Mouse (Mus musculus): ENCODE results near the gene Efhd2. TPM values are rescaled to one million over a fixed set of nuclear protein-coding genes. Genes with fewer than 3 reads are reported as not detected.

The Efhd2 gene
- polyA plus RNA-seq, 1 experiment from 2014 or later: 89.7 TPM

GRCm38 (mm10) chr4:141898905-141899304 lies 24.2 kb upstream of the Efhd2 start:
- H3K9me3 ChIP-seq: no peaks in the 10 kb centered on the region
- no peaks in the 10 kb centered on the region for H3K36me3 ChIP-seq
- H3K4me2 ChIP-seq (replicated peaks): no peak overlapping the region
- no peak overlapping the region for H3K9ac ChIP-seq (replicated peaks)
- H3K4me3 ChIP-seq (replicated peaks): no peak overlapping the region
- no peak for ATAC-seq
- WGBS: 82% methylated on average over 8 of the region's 8 CpGs
- peak overlapping the region; percentile 96 for H3K27ac ChIP-seq
- H3K4me1 ChIP-seq (replicated peaks): peaks cover 74% of the 10 kb centered on the region
- no peaks in the 10 kb centered on the region for H3K27me3 ChIP-seq

GRCm38 (mm10) chr4:141897838-141898237 lies 23.1 kb upstream of the Efhd2 start:
- Histone ChIP-seq H3K36me3 (no peaks in the 10 kb centered on the region), H3K27ac (peak overlapping the region; percentile 96), H3K9ac (replicated peaks) (no peak overlapping the region), H3K4me3 (replicated peaks) (no peak overlapping the region), H3K4me2 (replicated peaks) (no peak overlapping the region), H3K9me3 (no peaks in the 10 kb centered on the region), H3K4me1 (replicated peaks) (peaks cover 68% of the 10 kb centered on the region), H3K27me3 (no peaks in the 10 kb centered on the region)
- 40% methylated on average over 3 of the region's 3 CpGs for WGBS
- ATAC-seq: no peak

GRCm38 (mm10) chr4:141897225-141897624 lies 22.5 kb upstream of the Efhd2 start:
- H3K4me3 ChIP-seq (replicated peaks): no peak overlapping the region
- H3K9me3 ChIP-seq: no peaks in the 10 kb centered on the region
- no peaks in the 10 kb centered on the region for H3K27me3 ChIP-seq
- H3K4me1 ChIP-seq (replicated peaks): peaks cover 62% of the 10 kb centered on the region
- ATAC-seq: no peak
- H3K9ac ChIP-seq (replicated peaks): no peak overlapping the region
- peak overlapping the region; percentile 96; the same call in 1 of the 2 replicates for H3K27ac ChIP-seq
- no peaks in the 10 kb centered on the region for H3K36me3 ChIP-seq
- 71% methylated on average over 6 of the region's 6 CpGs for WGBS
- no peak overlapping the region for H3K4me2 ChIP-seq (replicated peaks)

GRCm38 (mm10) chr4:141895772-141896171 lies 21.1 kb upstream of the Efhd2 start:
- WGBS: 82% methylated on average over 12 of the region's 12 CpGs
- H3K36me3 ChIP-seq: no peaks in the 10 kb centered on the region
- no peaks in the 10 kb centered on the region for H3K9me3 ChIP-seq
- no peak for ATAC-seq
- no peaks in the 10 kb centered on the region for H3K27me3 ChIP-seq
- no peak overlapping the region for H3K4me2 ChIP-seq (replicated peaks)
- no peak overlapping the region for H3K9ac ChIP-seq (replicated peaks)
- H3K4me3 ChIP-seq (replicated peaks): no peak overlapping the region
- H3K4me1 ChIP-seq (replicated peaks): peaks cover 48% of the 10 kb centered on the region
- H3K27ac ChIP-seq: no peak overlapping the region

- Histone ChIP-seq H3K4me1 (replicated peaks) (peaks cover 23% of the 10 kb centered on the region), H3K4me2 (replicated peaks) (no peak overlapping the region), H3K4me3 (replicated peaks) (no peak overlapping the region), H3K27me3 (no peaks in the 10 kb centered on the region), H3K36me3 (no peaks in the 10 kb centered on the region), H3K9ac (replicated peaks) (no peak overlapping the region), H3K9me3 (no peaks in the 10 kb centered on the region), H3K27ac (no peak overlapping the region)
- no peak for ATAC-seq
- WGBS: 89% methylated on average over 8 of the region's 8 CpGs
These were observed 18.6 kb upstream of the Efhd2 start for GRCm38 (mm10) chr4:141893157-141893784.

GRCm38 (mm10) chr4:141886385-141886968 lies 11.8 kb upstream of the Efhd2 start:
- no peaks in the 10 kb centered on the region for H3K9me3 ChIP-seq
- H3K4me2 ChIP-seq (replicated peaks): no peak overlapping the region
- H3K9ac ChIP-seq (replicated peaks): no peak overlapping the region
- H3K36me3 ChIP-seq: no peaks in the 10 kb centered on the region
- ATAC-seq: no peak
- H3K4me3 ChIP-seq (replicated peaks): no peak overlapping the region
- H3K27ac ChIP-seq: no peak overlapping the region
- H3K27me3 ChIP-seq: no peaks in the 10 kb centered on the region
- WGBS: 54% methylated on average over 6 of the region's 6 CpGs
- no peaks in the 10 kb centered on the region for H3K4me1 ChIP-seq (replicated peaks)

- no peak for ATAC-seq
- Histone ChIP-seq H3K4me2 (replicated peaks) (no peak overlapping the region), H3K27me3 (no peaks in the 10 kb centered on the region), H3K9ac (replicated peaks) (no peak overlapping the region), H3K9me3 (no peaks in the 10 kb centered on the region), H3K27ac (no peak overlapping the region), H3K4me1 (replicated peaks) (no peaks in the 10 kb centered on the region), H3K4me3 (replicated peaks) (no peak overlapping the region), H3K36me3 (no peaks in the 10 kb centered on the region)
- WGBS: 84% methylated on average over 9 of the region's 9 CpGs
These were observed 10.7 kb upstream of the Efhd2 start for GRCm38 (mm10) chr4:141885451-141885850.

- Histone ChIP-seq H3K27ac (no peak overlapping the region), H3K36me3 (no peaks in the 10 kb centered on the region), H3K4me3 (replicated peaks) (no peak overlapping the region), H3K4me1 (replicated peaks) (peaks cover 4% of the 10 kb centered on the region; the same call in 1 of the 2 replicates), H3K4me2 (replicated peaks) (no peak overlapping the region), H3K9me3 (no peaks in the 10 kb centered on the region), H3K27me3 (no peaks in the 10 kb centered on the region), H3K9ac (replicated peaks) (no peak overlapping the region)
- no peak for ATAC-seq
- WGBS: 86% methylated on average over 7 of the region's 7 CpGs
These were observed 8.1 kb upstream of the Efhd2 start for GRCm38 (mm10) chr4:141882858-141883257.

GRCm38 (mm10) chr4:141881950-141882349 lies 7.2 kb upstream of the Efhd2 start:
- H3K4me2 ChIP-seq (replicated peaks): no peak overlapping the region
- peaks cover 4% of the 10 kb centered on the region; the same call in 1 of the 2 replicates for H3K4me1 ChIP-seq (replicated peaks)
- H3K9ac ChIP-seq (replicated peaks): no peak overlapping the region
- H3K4me3 ChIP-seq (replicated peaks): no peak overlapping the region
- H3K9me3 ChIP-seq: no peaks in the 10 kb centered on the region
- H3K27me3 ChIP-seq: no peaks in the 10 kb centered on the region
- 84% methylated on average over 5 of the region's 5 CpGs for WGBS
- no peak for ATAC-seq
- no peak overlapping the region for H3K27ac ChIP-seq
- no peaks in the 10 kb centered on the region for H3K36me3 ChIP-seq

GRCm38 (mm10) chr4:141881289-141881914 lies 6.7 kb upstream of the Efhd2 start:
- Histone ChIP-seq H3K27ac (no peak overlapping the region), H3K4me3 (replicated peaks) (no peak overlapping the region), H3K9me3 (no peaks in the 10 kb centered on the region), H3K4me2 (replicated peaks) (no peak overlapping the region), H3K9ac (replicated peaks) (no peak overlapping the region), H3K36me3 (no peaks in the 10 kb centered on the region), H3K27me3 (no peaks in the 10 kb centered on the region), H3K4me1 (replicated peaks) (peaks cover 4% of the 10 kb centered on the region; the same call in 1 of the 2 replicates)
- ATAC-seq: no peak
- WGBS: 66% methylated on average over 10 of the region's 10 CpGs

GRCm38 (mm10) chr4:141879875-141880274 lies 5.2 kb upstream of the Efhd2 start:
- H3K4me1 ChIP-seq (replicated peaks): peaks cover 14% of the 10 kb centered on the region
- no peak overlapping the region for H3K9ac ChIP-seq (replicated peaks)
- no peak for ATAC-seq
- 75% methylated on average over 9 of the region's 9 CpGs for WGBS
- no peaks in the 10 kb centered on the region for H3K27me3 ChIP-seq
- no peak overlapping the region for H3K27ac ChIP-seq
- no peak overlapping the region for H3K4me3 ChIP-seq (replicated peaks)
- no peaks in the 10 kb centered on the region for H3K36me3 ChIP-seq
- H3K4me2 ChIP-seq (replicated peaks): no peak overlapping the region
- H3K9me3 ChIP-seq: no peaks in the 10 kb centered on the region

GRCm38 (mm10) chr4:141879074-141879473 lies 4.4 kb upstream of the Efhd2 start:
- Histone ChIP-seq H3K9ac (replicated peaks) (no peak overlapping the region), H3K36me3 (no peaks in the 10 kb centered on the region), H3K27ac (no peak overlapping the region), H3K4me3 (replicated peaks) (no peak overlapping the region), H3K4me2 (replicated peaks) (no peak overlapping the region), H3K4me1 (replicated peaks) (peaks cover 17% of the 10 kb centered on the region), H3K27me3 (no peaks in the 10 kb centered on the region), H3K9me3 (no peaks in the 10 kb centered on the region)
- ATAC-seq: no peak
- 81% methylated on average over 4 of the region's 4 CpGs for WGBS
